Mouse (Mus musculus): ENCODE measurements around the gene Hist1h2bf. TPM values are rescaled to one million over a fixed set of nuclear protein-coding genes. Genes with fewer than 3 reads are reported as not detected.
"Not testable (repeated sequence)": the region's sequence is repeated elsewhere in the genome, so short reads cannot be mapped to it uniquely, and the experiment has no call there.

Hist1h2bf gene
- polyA plus RNA-seq, 1 experiment from 2014 or later: 6.7 TPM

- Histone ChIP-seq H3K27ac (ENCODE audit: low read depth, low read length) (peak overlapping the region; percentile 99), H3K9ac (ENCODE audit: low read depth, low read length) (peak overlapping the region; percentile 61), H3K4me1 (ENCODE audit: control insufficient read depth, insufficient read depth, low read length) (no peaks in the 10 kb centered on the region), H3K27me3 (ENCODE audit: control insufficient read depth, insufficient read depth, low read length) (no peaks in the 10 kb centered on the region), H3K9me3 (ENCODE audit: control insufficient read depth, low read length) (no peaks in the 10 kb centered on the region), H3K4me2 (replicated peaks; ENCODE audit: low read depth, low read length) (peak overlapping the region; percentile 59), H3K36me3 (ENCODE audit: control insufficient read depth, insufficient read depth, low read length) (no peaks in the 10 kb centered on the region), H3K4me3 (ENCODE audit: low read length) (peak overlapping the region; percentile 35)
- ATAC-seq (ENCODE audit: low FRiP score, low TSS enrichment): peak; percentile 80
- 4% methylated on average over 18 of the region's 18 CpGs for WGBS
These were observed 11.1 kb downstream of the Hist1h2bf start for GRCm38 (mm10) chr13:23562699-23563462.

- WGBS: under 1% methylated on average over 53 of the region's 67 CpGs
- peak within 1 kb of the TSS; percentile 61 for H3K9ac ChIP-seq (ENCODE audit: low read depth, low read length)
- H3K27me3 ChIP-seq (ENCODE audit: control insufficient read depth, insufficient read depth, low read length); H3K9me3 ChIP-seq (ENCODE audit: control insufficient read depth, low read length); H3K36me3 ChIP-seq (ENCODE audit: control insufficient read depth, insufficient read depth, low read length); H3K4me1 ChIP-seq (ENCODE audit: control insufficient read depth, insufficient read depth, low read length): not testable (repeated sequence)
- peak; percentile 97 for ATAC-seq (ENCODE audit: low FRiP score, low TSS enrichment)
- peak within 1 kb of the TSS; percentile 99 for H3K27ac ChIP-seq (ENCODE audit: low read depth, low read length)
- peak within 1 kb of the TSS; percentile 59 for H3K4me2 ChIP-seq (replicated peaks; ENCODE audit: low read depth, low read length)
- H3K4me3 ChIP-seq (ENCODE audit: low read length): peak within 1 kb of the TSS; percentile 36
These were observed 11.9 kb downstream of the Hist1h2bf start, which contains the start of gene Hist1h3e for GRCm38 (mm10) chr13:23561883-23562659. TSS of gene Hist1h3e (minus strand) at chr13:23562369.

GRCm38 (mm10) chr13:23561531-23561882 lies 12.5 kb downstream of the Hist1h2bf start:
- not testable (repeated sequence) for H3K4me2 ChIP-seq (replicated peaks; ENCODE audit: low read depth, low read length); H3K27me3 ChIP-seq (ENCODE audit: control insufficient read depth, insufficient read depth, low read length); H3K4me1 ChIP-seq (ENCODE audit: control insufficient read depth, insufficient read depth, low read length); H3K9me3 ChIP-seq (ENCODE audit: control insufficient read depth, low read length); H3K36me3 ChIP-seq (ENCODE audit: control insufficient read depth, insufficient read depth, low read length); ATAC-seq (ENCODE audit: low FRiP score, low TSS enrichment)
- Histone ChIP-seq H3K4me3 (ENCODE audit: low read length) (peak overlapping the region; percentile 36; the same call in 1 of the 2 replicates), H3K9ac (ENCODE audit: low read depth, low read length) (peak overlapping the region; percentile 61; the same call in 1 of the 2 replicates), H3K27ac (ENCODE audit: low read depth, low read length) (peak overlapping the region; percentile 99; the same call in 1 of the 2 replicates)
- 0% methylated on average over 2 of the region's 5 CpGs for WGBS

- ATAC-seq (ENCODE audit: low FRiP score, low TSS enrichment): not testable (repeated sequence)
These were observed 13.3 kb downstream of the Hist1h2bf start for GRCm38 (mm10) chr13:23560699-23561098.

GRCm38 (mm10) chr13:23556906-23557305 lies 17.1 kb downstream of the Hist1h2bf start:
- 72% methylated on average over 3 of the region's 3 CpGs for WGBS
- no peaks in the 10 kb centered on the region for H3K9me3 ChIP-seq (ENCODE audit: control insufficient read depth, low read length)
- H3K4me3 ChIP-seq (ENCODE audit: low read length): no peak overlapping the region
- H3K27ac ChIP-seq (ENCODE audit: low read depth, low read length): peak overlapping the region; percentile 100; the same call in 1 of the 2 replicates
- ATAC-seq (ENCODE audit: low FRiP score, low TSS enrichment): no peak
- no peaks in the 10 kb centered on the region for H3K27me3 ChIP-seq (ENCODE audit: control insufficient read depth, insufficient read depth, low read length)
- peak overlapping the region; percentile 94 for H3K4me2 ChIP-seq (replicated peaks; ENCODE audit: low read depth, low read length)
- peak overlapping the region; percentile 40; the same call in 1 of the 2 replicates for H3K9ac ChIP-seq (ENCODE audit: low read depth, low read length)
- peaks cover 10% of the 10 kb centered on the region; the same call in 1 of the 2 replicates for H3K4me1 ChIP-seq (ENCODE audit: control insufficient read depth, insufficient read depth, low read length)
- H3K36me3 ChIP-seq (ENCODE audit: control insufficient read depth, insufficient read depth, low read length): no peaks in the 10 kb centered on the region

More at GRCm38 (mm10) chr13:23560699-23561098, 13.3 kb downstream of the Hist1h2bf start:
- H3K27me3 ChIP-seq (ENCODE audit: control insufficient read depth, insufficient read depth, low read length); H3K36me3 ChIP-seq (ENCODE audit: control insufficient read depth, insufficient read depth, low read length); H3K4me3 ChIP-seq (ENCODE audit: low read length); H3K4me1 ChIP-seq (ENCODE audit: control insufficient read depth, insufficient read depth, low read length); H3K9me3 ChIP-seq (ENCODE audit: control insufficient read depth, low read length); H3K27ac ChIP-seq (ENCODE audit: low read depth, low read length): not testable (repeated sequence)
- H3K9ac ChIP-seq (ENCODE audit: low read depth, low read length): peak overlapping the region; percentile 28; the same call in 1 of the 2 replicates
- 22% methylated on average over 2 of the region's 2 CpGs for WGBS
- 0 out of 2 replicates have a peak overlapping the region, but pooled peaks have one; percentile 8 for H3K4me2 ChIP-seq (replicated peaks; ENCODE audit: low read depth, low read length)

GRCm38 (mm10) chr13:23555839-23556416 lies 18.1 kb downstream of the Hist1h2bf start:
- Histone ChIP-seq H3K27me3 (ENCODE audit: control insufficient read depth, insufficient read depth, low read length) (no peaks in the 10 kb centered on the region), H3K4me3 (ENCODE audit: low read length) (peak overlapping the region; percentile 68), H3K4me1 (ENCODE audit: control insufficient read depth, insufficient read depth, low read length) (peaks cover 11% of the 10 kb centered on the region; the same call in 1 of the 2 replicates), H3K9ac (ENCODE audit: low read depth, low read length) (peak overlapping the region; percentile 96), H3K36me3 (ENCODE audit: control insufficient read depth, insufficient read depth, low read length) (no peaks in the 10 kb centered on the region), H3K4me2 (replicated peaks; ENCODE audit: low read depth, low read length) (peak overlapping the region; percentile 94), H3K9me3 (ENCODE audit: control insufficient read depth, low read length) (no peaks in the 10 kb centered on the region), H3K27ac (ENCODE audit: low read depth, low read length) (peak overlapping the region; percentile 100)
- peak; percentile 83 for ATAC-seq (ENCODE audit: low FRiP score, low TSS enrichment)
- WGBS: under 1% methylated on average over 18 of the region's 18 CpGs

GRCm38 (mm10) chr13:23554925-23555838 lies 18.8 kb downstream of the Hist1h2bf start:
- no peaks in the 10 kb centered on the region for H3K9me3 ChIP-seq (ENCODE audit: control insufficient read depth, low read length)
- no peaks in the 10 kb centered on the region for H3K36me3 ChIP-seq (ENCODE audit: control insufficient read depth, insufficient read depth, low read length)
- peak overlapping the region; percentile 96 for H3K9ac ChIP-seq (ENCODE audit: low read depth, low read length)
- peak overlapping the region; percentile 94 for H3K4me2 ChIP-seq (replicated peaks; ENCODE audit: low read depth, low read length)
- WGBS: under 1% methylated on average over 54 of the region's 54 CpGs
- no peaks in the 10 kb centered on the region for H3K27me3 ChIP-seq (ENCODE audit: control insufficient read depth, insufficient read depth, low read length)
- H3K4me3 ChIP-seq (ENCODE audit: low read length): peak overlapping the region; percentile 68
- H3K4me1 ChIP-seq (ENCODE audit: control insufficient read depth, insufficient read depth, low read length): peaks cover 13% of the 10 kb centered on the region; the same call in 1 of the 2 replicates
- peak overlapping the region; percentile 100 for H3K27ac ChIP-seq (ENCODE audit: low read depth, low read length)
- ATAC-seq (ENCODE audit: low FRiP score, low TSS enrichment): peak; percentile 94

- peak overlapping the region; percentile 100 for H3K27ac ChIP-seq (ENCODE audit: low read depth, low read length)
- ATAC-seq (ENCODE audit: low FRiP score, low TSS enrichment): no peak
- peak overlapping the region; percentile 68; the same call in 1 of the 2 replicates for H3K4me3 ChIP-seq (ENCODE audit: low read length)
- H3K9ac ChIP-seq (ENCODE audit: low read depth, low read length): peak overlapping the region; percentile 96
- H3K9me3 ChIP-seq (ENCODE audit: control insufficient read depth, low read length): no peaks in the 10 kb centered on the region
- no peaks in the 10 kb centered on the region for H3K36me3 ChIP-seq (ENCODE audit: control insufficient read depth, insufficient read depth, low read length)
- peak overlapping the region; percentile 94 for H3K4me2 ChIP-seq (replicated peaks; ENCODE audit: low read depth, low read length)
- 25% methylated on average over 9 of the region's 9 CpGs for WGBS
- H3K4me1 ChIP-seq (ENCODE audit: control insufficient read depth, insufficient read depth, low read length): peaks cover 13% of the 10 kb centered on the region; the same call in 1 of the 2 replicates
- H3K27me3 ChIP-seq (ENCODE audit: control insufficient read depth, insufficient read depth, low read length): no peaks in the 10 kb centered on the region
These were observed 19.6 kb downstream of the Hist1h2bf start for GRCm38 (mm10) chr13:23554393-23554792.
